Mouse (Mus musculus) heart, adult 8-10 months (tissue): Measurements from ENCODE around the gene Iqgap3. TPM values are rescaled to one million over a fixed set of nuclear protein-coding genes. Genes with fewer than 3 reads are reported as not detected.

Experiments used
- DNase-seq: peaks from one replicate; pipeline ENCODE4 v3.0.0; 2022; ENCODE audit warnings: low spot score
- total RNA-seq, 4 experiments: library from RNA; stranded (reverse); gene quantifications; 2 replicates each; pipeline ENCODE4 v1.2.4; 2022

Iqgap3 gene
- total RNA-seq, 4 experiments from 2014 or later: 0.22 to 0.80 (median 0.45) TPM

DNA sequence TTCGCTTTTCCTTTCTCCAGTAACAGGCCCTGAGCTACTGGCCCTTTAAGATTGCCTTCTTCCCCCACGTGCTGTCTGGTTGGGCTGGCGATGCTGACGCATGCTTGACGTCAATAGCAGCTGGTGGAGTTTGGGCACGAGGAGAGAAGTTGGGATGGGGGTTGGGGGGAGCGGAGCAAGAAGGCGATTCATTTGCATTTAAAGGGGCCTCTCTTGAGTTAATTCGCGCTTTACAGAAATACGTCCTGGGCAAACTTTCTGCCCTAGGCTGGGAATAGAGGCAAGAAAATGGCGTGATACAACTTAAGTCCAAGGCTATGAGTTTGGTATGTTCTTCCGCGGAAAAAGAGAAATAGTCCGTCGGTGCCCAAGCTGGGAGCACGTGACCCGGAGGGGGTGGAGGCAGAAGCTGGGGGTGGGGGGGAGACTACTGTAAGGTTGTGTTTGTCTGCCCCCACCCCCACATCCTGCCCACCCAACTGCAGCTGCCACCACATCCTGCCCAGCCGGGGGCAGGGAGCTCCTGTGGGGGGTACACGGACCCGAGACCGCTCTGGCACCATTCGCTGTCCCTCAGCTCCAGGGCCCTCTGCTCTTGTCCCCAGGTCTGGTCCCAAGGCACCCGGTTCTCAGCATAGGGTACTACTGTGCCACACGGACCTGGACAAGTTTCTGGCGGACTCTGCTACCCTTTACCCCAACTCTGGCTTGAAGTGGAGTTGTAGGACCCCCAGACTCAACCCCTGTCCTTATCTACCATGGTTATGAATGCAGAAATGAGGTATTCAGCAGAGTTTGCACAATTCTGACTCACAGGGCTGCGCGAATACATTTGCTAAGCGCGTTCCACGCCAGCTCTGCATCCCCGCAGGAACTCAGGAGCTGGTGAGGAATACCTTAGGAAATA, 56.8 kb downstream of the Iqgap3 start:
- peak; percentile 98 for DNase-seq

DNA sequence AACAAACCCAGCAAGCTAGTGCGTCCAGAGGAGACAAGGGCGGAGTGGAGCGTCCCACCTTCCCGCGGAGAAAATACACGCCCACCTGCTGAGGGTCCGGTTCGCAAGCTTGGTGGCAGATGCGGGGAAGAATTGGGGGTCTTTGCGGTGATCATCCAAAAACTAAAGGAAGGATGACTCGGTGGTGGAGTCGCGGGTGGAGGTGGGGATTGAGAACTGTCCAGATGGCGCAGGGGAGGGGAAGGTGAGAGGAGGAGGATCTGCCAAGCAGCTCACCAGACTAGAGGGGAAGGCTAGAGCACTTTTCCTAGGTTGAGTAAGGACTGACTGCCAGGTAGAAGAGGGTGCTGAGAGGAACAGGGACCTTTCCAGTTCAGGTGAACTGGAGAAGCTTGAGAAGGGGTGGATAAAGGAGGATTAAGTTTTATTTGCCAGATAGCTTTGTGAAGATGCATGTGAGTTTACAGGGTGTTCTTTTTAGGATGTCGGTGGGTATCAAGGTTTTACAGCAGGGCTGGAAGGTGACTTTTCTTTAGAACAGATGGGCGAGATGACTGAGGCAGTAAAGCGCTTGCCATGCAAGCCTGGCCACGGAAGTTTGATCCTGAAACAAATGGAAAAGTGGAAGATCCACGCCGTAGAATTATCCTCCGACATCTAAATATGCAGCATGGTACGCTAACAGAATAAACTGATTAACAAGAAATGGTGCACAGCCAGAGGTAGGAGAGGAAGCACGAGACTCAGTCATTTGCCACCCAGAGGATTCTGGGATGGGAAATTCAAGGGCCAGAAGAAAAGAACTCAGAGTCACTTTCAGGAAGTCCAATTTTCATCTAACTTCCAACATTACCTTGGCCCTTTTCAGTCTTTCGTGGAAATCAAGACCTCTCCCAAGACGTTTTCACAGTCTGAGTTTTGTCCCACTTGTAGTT, 57.7 kb downstream of the Iqgap3 start:
- DNase-seq: peak; percentile 65

DNA sequence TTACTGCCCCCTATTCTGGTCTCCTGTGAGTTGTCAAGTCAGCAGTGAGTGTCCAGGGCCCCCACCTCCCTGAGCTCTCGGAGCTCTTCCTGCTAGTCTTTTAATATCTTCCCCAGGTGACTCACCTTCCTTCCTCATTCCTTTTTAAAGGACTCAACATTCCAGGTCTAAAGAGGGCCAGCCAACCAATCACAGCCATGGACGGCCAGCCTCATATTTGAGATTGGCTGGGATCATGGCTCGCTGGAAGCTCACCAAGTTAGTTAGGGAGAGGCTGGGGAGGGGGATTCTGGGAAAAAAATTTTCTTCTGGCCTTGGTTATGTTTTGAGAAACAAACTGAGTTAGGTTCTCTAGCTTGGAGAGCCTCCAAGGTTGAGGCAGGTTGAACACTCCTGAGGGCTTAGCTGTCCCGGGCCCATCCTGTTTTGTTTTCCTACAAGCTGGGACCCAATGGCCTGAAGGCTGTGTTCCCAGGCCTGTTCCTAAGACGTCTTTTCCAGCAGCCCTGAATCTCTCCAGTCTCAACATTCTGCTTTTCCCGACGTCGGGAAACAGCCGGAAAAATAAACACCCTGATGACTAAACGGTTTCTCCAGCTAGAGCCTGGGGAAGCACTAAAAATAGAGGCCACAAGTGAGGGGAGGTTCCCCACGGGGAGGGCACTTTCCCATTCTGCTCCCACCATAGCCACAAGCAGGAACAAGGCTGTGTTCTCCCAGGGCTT, 58.6 kb downstream of the Iqgap3 start:
- peak; percentile 79 for DNase-seq

DNA sequence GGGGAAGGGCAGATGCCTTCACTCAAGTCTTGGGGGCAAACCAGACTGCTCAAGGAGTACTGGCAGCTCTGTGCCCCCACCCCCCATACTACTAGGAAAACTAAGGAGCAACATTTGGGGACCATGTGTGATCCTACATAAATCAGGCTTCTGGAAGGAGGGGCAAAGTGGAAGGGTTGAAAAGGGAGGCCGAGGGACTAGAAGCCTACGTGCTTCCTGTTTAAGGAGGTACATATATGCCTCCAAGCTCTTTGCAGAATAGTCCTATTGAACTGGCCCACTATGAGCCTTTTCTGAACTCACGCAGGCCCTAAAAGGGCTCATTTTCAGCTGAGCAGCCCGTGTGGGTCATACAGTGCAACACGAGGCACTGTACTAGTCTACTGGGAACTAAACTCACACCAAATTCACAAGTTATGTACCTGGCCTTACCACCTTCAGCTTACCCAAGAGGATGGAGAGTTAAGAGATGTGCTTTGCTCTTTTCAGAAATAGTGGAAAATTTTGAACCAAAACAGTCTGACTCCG, 59.2 kb downstream of the Iqgap3 start:
- no peak for DNase-seq

DNA sequence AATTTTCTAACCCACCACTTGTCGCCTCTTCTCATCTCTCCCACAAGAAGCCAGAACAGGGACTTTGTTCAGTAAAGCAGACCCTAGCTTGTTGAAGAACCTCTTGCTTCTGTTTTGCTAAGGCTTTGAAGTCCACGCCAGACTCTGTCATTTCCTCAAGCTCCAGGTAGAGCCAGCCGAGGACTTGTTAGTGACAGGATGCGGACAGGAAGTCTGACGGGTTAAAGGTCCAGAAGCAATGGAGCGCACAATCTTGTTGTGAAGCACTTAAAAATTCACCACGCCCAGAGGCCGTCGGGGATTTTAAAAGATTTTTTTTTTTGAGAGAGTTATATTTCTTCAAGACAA, 59.6 kb downstream of the Iqgap3 start:
- peak; percentile 73 for DNase-seq

DNA sequence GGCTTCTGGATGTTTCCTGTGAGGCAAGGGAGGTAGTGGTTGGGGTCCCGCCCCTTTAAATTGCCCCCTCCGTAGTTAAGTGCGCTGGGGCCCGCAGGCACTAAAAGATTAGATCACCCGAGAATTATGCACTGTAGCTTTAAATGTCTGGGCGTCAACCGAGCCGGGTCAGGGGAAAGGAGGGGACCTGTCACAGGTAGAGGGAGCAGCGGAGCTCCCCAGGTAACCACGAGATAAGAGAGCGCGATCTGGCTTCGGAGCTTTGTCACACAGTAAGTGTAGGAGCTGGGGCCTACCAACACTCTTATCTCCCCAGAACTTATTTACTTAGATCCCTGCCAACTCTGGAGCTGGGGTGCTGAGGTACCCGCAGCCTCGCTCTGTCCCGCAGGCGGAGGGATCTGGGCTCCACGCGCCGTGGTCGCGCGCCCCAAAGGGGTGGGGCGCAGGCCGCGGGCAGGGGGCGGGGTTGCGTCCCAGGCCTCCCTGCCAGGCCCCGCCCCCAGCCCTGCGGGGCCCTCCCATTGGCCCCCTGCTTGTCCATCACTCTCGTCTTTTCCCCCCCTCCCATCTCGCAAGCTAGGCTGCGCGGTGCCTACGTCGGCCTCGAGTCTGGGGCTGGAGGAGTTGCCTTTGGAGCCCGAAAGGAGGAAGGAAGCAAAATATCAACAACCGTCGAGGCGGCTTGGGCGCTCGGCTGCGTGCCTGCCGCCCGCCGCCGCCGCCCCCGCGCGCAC, 60.2 kb downstream of the Iqgap3 start, which contains the start of gene Mef2d:
Gene Mef2d (plus strand): TSS at position 586 of the 737 bp plus-strand sequence.
- peak; percentile 93 for DNase-seq

DNA sequence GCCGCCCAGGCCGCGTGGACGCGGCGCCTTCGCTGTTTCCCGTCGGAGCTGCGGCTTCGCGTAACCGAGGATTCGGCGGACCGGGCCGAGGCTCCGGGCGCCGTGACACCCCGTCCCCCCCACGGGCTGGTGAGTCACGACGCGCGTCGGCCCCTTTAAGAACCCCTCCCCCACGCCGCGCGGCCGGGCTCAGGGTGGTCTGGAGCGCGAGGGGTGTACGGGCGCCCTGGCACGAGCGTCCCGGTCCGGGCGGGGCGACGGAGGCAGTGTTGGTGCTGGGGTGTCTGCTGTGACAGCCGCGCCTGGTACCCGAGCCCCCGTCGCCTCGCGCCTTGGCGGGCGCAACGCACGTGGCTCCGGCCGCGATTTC, 60.8 kb downstream of the Iqgap3 start:
- DNase-seq: no peak

DNA sequence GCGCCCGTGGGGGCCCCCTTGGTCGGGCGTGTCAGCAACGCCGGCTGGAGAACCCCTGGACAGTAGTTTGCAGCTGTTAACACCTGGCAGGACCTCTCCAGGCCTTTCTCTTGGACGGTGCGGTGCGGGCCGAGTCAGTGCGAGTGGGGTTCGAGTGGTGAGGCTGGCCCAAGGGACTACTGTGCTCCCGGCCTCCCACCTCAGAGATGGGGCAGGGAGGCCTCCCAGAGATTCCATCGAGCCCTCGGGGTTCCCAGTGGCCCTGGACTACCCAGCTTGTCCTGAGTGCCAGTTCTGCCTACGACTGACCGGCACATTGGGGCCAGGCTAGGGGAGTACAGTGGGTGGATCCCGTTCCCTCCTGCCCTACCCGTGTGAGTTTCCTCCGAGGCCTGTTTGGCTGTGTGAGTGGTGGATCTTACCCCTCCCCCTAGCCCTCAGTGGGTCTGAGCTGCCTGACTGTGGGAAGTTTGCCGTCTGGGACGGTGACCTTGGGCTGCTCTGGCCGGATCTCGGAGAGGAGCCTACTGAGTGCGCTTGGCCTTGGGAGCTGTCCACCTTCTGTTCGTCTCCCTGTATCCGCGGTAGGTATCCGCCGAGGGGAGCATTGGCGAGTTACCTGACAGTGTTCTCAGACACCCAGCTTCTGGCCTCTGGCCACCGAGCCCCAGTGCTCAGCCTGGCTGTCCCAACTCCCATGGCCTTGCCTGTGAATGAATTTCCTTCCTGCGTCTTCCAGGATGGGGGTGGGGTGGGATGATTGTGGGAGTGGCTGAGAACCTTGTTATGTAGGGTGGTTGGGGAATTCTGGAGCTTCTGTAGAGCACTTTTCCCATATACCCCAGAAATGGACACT, 61.4 kb downstream of the Iqgap3 start:
- DNase-seq: peak; percentile 88

DNA sequence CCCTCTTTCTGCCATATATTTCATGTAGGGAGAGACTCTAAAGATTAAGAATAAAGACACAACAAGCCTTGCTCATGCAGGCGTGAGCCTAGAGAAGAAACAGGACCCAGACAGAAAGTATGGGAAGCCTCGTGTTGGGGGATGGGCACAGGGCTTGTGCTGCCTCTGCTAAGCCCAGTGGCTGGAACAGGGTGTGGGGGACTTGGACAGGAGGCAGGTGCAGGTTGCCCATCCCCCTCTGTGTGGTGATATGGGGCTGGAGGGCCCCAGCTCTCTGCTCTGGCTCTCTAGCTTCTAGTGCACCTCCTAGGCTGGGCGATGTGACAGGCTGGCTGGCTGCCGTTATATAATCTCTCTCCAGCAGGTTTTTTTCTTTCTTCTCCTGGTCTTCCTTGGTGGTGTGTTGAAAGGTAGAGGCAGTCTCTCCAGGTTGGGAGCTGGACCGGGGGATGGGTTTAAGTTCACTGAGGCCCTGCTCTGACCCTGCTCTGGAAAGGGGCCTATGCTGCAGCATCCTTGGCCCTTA, 62.3 kb downstream of the Iqgap3 start:
- no peak for DNase-seq

DNA sequence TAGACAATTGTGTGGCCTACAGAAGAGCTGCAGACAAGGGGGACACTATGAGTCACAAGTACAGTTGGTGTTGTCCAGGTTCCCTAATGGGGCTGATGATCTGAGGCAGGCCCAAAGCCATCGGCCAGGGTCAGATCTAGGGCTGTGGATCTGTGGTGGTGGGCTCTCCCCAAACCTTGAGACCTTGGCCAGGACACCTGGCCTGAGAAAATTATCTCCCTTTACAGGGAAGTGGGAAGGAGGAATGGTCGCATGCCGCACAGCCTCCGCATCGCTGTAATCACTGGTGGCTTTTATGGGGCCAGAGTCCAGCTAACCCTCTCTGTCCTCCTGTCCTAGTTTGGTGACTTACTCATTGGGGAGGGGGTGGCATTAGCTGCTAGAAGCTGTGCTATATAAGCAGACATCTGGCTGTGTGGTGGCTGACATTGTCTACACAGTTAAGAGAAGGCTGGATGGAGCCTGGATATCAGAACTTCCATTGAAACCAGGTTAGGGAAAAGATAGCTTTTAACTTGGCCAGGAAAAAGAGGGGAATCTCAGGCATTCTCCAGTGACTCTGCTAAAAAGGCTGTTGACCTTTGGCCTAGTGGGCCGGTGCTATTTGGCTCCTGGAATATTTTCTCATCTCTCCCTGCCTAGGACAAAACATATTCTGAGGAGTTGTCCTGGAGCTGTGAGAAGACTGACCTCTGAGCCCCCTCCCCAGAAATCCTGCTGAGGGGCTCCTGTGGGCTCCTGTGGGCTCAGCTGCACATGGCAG, 63.1 kb downstream of the Iqgap3 start:
- no peak for DNase-seq

DNA sequence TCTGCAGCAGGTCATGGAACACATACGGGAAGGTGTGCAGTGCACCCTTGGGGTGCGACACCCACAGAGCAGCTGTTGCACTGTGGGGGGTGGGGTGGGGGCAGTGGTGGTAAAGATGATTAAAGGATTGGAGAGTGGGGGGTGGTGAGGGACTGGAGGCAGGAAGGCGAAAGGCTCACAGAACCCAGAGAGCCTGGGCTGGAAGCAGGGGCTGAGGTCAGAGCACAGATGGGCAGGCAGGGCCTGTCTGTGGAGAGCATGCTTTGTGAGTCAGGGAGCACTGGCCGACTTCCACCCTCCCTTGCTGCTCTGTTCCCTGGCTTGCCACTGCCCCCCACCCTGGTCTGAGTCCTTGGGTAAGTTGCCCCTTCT, 63.6 kb downstream of the Iqgap3 start:
- peak; percentile 48 for DNase-seq

DNA sequence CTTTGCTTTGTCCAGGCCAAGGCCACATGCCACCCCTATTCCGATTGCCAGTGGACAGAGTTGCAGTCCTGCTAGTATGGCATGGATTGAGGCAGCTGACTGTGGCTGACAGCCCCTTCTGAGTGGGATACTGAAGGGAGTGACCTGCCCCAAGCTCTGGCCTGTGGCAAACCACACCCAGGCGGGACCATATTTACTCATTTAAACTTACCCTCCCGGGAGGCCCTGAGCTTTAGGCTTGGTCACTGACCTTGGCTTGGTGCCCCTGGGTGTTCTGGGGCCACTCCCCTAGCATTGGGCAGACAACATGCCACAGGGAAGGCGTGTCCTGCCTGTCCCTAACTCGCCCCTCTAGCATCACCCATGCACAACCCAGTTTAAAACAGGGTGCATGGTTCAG, 64.2 kb downstream of the Iqgap3 start:
- DNase-seq: no peak

DNA sequence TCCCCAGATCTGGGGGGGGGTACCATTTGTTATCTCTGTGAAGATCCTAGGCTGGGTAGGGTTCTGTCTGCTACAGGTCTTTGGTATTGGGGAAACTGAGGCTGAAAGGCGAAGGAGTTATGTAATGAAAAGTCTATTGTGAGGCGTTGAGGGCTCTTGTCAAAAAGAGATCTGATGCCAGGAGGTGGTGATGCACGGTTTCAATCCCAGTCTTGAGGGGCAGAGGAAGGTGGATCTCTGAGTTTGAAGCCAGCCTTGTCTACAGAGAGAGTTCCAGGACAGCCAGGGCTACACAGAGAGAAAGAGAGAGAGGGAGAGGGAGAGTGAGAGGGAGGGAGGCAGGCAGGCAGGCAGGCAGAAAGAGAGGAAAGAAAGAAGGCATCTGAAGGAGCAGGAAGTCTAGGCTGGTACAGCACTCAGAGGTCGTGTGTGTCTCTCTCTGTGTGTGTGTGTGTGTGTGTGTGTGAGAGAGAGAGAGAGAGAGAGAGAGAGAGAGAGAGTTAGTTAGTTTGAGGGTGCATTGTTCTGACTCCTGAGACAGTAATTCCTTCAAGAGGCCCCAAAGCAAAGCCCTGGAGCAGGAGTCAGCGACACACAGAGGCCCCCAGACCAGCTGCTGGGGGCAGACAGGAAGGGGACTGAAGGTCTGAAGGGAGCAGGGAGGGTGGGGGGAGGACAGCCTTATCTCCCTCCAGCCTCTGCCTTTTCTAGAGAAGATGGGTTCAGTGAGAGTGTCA, 64.8 kb downstream of the Iqgap3 start:
- DNase-seq: no peak

DNA sequence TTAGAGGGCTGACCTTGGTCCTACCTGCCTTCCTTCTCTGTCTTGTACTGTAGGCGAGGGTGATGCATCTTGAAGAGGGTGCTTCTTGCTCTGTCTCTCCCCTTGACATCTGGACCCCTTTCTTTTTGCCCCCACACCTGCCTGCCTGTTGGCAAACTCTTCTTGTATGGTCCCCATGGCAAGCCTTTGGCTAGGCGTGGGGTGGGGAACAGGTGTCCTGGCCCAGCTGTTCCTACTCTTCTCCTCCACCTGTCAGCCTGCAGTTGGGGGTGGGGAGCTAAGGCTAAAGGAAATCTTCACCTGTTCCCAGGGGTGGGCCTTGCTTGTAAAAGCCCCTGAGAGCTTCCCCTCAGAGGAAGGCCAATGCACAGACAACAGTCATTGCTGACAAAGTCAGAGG, 65.7 kb downstream of the Iqgap3 start:
- DNase-seq: no peak

DNA sequence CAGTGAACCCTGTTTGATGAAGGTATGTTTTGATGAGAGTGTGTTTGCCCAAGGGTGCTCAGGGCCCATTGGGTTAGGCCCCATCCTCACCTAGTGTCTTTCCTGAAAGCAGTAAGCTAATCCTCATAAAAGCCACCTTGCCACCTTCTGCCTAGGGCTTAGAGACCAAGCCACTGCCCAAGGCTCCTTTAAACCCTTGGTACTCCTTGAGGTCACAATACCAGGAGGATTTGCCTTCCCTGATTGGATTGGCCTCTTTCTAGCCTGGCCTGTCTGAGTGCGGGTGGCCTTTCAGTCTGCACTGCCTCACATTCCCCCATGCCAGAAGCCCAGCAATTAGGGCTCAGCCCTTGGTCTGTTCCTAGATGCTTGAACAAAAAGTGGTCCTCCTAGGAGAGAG, 66.1 kb downstream of the Iqgap3 start:
- no peak for DNase-seq

DNA sequence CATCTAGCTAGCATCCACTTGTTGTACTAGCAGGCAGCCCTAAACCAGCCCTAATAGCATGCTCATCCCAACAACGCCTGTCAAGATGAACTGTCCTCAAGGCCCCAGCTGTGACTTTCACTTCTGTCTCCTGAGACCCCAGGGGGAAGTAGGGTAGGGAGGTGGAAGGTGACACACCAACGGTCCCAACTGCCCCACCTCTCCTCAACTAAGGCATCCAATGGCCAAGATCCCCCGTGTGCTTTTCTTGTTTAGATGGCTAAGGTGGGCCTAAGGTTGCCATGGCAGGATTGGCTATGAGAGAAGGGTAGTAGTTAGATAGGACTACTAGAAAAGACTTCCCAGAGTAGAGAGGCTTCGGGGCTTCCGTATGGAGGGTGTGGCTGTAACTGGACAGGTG, 66.6 kb downstream of the Iqgap3 start:
- no peak for DNase-seq

DNA sequence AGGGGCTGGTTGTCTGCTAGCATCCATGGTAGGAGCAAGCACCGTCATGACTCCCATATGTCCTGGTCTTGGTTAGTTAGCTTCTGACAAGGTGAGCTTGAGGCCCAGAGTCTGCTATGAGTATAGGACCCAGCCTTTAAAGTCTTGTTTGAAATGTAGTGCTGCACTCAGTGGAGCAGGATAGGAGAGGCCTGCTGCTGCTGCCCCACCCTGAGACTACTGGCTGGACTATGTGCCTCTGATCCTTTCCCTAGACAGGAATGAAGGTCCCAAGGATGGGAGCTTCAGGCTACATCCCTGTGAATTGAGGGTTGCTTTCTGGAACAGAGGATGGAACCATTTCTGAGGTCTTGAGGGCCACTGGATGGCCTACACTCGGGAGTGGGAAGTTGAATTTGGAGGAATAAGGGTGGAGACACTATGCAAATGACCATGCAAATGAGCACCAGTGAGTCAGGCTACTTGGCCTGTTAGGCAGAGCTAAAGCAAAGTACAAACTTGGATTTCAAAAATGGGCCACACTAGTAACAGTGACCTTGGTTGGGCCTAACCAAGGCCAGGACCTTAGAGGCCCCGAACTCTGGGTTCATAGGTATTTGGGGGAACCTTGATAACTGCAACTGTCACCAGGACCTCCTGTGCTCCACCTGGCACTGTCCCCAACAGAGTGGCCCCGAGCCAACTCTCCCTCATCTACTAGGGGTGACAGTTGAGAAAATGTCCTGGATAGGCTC, 67.2 kb downstream of the Iqgap3 start:
- DNase-seq: peak; percentile 68
